Mouse (Mus musculus): ENCODE data around the gene Myo18a.

Myo18a gene

DNA sequence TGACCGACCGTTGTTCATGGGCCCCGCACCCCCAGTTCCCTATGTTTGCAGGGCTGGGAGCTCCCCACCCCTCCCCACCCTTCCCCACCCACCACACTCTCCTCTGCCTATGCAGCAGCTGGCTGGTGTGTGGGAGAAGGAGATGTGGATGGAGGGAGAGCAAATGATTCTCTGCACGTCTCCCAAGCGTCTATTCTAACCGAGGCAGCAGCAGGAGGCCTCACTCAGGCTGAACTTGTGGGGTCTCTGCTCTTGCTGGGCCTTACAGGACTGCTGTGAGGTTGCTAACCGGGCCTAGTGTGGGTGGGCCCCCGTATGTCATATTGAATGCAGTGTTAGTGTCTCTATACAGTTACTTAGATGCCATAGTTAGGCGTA, 37.4 kb downstream of the Myo18a start:
- DNase-seq = no peak

DNA sequence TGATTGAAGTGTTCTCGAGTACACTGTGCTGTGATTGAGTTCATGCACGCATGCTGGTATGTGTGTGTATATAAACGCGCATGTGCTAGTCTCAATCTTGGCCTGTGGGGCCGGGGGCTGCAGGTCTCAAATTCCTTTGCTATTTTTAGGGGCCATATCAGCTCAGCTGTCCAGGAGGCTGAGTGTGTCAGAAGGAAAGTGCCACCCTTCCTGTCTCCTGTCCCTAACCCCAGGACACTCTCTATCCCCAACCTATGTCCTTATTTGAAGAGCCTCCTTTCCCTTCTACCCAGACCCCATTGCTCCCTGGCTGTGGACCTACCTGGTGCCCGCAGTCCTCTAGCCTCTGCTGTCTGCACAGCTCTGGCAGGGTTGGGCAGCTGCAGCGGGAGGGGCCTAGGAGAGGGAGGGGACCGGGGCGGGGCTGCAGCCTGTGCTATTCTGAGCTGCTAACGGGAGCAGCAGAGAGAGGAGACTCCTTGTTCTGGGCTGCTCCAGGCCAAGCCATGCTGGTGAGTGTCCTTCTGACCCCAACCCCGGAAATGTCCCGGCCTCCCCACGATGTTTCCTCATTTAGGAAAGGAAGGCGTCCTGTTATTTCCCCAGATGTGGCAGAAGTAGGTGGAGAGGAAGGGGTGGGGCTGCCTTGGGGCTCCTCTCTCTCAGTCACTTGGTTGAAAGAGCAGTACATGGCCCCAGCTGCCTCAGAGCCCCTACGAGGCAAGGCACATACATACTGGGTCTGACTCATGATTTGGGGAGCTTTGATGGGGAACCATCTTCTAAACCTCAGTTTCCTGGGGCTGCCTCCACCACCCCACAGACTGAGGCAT, 38.0 kb downstream of the Myo18a start:
- DNase-seq = no peak

GRCm38 (mm10) chr11:77802341-77802865, 39.4 kb downstream of the Myo18a start:
- no peak for DNase-seq

DNA sequence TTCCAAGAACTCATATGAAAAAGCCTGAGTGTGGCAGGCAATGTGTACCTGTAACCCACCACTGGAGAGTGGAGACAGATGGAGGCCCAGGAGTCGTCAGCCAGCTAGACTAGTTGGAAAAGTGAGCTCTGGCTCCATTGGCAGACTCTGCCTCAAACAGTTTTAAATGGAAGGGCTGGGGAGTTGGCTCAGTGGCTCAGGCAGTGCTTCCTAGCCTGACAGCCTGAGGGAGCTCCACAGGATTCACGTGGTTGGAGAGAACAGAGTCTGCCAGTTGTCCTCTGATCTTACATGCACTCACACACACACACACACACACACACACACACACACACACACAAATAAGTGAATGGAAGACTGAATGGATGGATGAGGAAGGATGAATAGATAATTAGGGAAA, 43.2 kb downstream of the Myo18a start:
- DNase-seq = no peak

GRCm38 (mm10) chr11:77806855-77807254, 43.8 kb downstream of the Myo18a start:
- no peak for DNase-seq

DNA sequence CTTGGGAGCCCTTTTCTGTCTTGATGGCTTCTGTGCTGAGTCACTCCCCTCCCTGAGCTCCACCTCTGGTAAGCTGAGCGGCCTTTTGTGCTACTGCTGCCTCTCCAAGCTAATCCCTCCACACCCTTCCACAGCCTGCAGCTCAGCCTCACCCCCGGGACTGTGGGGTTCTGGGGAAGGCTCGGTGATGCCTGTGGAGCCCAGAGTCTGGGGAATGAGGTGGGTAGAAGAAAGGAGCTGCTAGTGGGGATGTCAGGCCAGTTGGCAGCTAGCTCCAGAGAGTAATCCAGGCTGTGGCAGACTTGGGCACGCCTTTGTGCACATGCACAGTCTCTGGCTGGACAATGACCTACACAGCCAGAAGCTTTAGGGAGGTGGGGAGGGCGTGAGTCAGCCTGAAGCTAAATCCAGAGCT, 45.0 kb downstream of the Myo18a start:
- no peak for DNase-seq

GRCm38 (mm10) chr11:77809215-77809614, 46.2 kb downstream of the Myo18a start:
- DNase-seq = no peak

DNA sequence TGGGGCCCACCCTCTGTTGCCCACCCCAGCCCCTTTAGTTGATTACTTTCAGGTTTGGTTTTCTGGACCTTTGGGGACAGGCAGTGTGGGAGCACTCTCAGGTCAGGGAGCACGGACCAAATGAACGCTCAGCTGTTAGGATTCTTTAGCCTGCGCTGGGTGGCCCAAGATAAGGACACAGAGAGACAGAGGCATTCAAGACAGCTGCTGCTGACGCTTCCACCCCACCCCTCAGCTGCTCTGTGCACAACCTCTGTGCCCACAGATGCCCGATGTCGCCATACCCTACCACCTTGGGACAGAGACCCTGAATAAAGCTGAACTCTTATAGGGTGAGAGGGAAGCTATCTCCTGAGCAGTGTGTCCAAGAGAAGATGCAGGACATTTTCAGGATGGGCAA, 47.0 kb downstream of the Myo18a start:
- DNase-seq = no peak

- DNase-seq = no peak
Measured at GRCm38 (mm10) chr11:77813969-77814368, 50.9 kb downstream of the Myo18a start.

GRCm38 (mm10) chr11:77816003-77816402, 53.0 kb downstream of the Myo18a start:
- DNase-seq = no peak

GRCm38 (mm10) chr11:77821648-77822047, 58.6 kb downstream of the Myo18a start:
- DNase-seq = peak; percentile 75

DNA sequence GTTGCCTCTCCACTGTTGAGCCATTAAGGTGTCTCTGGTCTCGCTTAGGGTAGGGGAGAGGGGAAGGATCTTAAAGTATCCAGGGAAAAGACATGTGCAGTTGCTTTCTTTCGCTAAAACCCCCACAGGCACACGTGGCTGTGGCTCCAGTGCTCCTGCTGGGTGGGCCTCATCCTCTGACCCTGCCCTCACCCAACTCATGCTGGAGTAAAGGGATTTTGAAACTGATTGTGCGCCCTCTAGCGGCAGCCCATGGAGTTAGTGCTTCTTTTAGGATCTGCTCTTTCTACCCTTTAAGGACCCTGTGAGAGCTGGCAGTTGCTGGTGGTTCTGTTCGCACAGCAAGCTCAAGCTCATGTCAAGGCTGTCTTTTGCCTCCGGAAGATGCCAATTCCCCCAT, 59.7 kb downstream of the Myo18a start:
- DNase-seq = no peak

DNA sequence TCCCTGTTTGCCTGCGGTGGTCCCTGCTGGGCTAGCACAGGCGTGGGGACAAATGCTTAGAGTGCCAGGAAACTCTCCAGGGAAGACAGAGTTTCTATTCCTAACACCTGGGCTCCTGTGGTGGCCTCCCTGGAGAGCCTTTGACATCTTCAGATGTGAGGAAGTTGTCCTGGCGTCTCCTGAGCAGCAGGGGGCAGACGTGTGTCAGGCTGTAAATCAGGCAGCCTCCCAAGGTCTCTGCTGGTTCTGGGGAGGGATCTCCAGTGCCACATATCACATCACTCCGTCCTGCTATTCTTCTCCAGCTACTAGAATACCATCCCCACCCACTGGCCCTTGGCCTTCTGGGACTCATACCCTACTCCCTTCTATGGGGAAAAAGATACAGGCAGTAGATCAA, 62.8 kb downstream of the Myo18a start:
- peak; percentile 79 for DNase-seq

- DNase-seq = no peak
Measured at GRCm38 (mm10) chr11:77826311-77826710, 63.3 kb downstream of the Myo18a start.

GRCm38 (mm10) chr11:77827241-77827995, 64.4 kb downstream of the Myo18a start:
- peak; percentile 83 for DNase-seq

- DNase-seq = no peak
Measured at GRCm38 (mm10) chr11:77828163-77828562, 65.1 kb downstream of the Myo18a start.

GRCm38 (mm10) chr11:77829043-77829841, 66.2 kb downstream of the Myo18a start:
- no peak for DNase-seq

DNA sequence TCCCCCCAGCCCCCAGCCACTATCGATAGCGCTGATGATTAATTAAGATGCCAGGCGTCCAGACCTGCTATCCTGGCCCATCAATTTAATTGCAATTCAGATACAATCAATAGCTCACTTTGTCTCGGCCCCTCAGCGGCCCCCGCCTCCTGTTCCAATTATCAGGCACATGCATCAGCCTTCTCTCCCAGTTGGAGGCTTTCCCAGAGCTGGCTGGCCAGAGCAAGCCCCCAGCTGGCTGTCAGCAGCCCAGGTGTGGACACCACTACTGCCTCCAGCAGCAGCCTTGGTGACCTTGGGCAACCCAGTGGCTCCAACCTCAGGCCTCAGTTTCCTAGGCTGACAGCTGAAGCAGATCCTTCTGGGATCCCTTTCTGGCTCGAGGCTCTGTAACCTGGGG, 67.8 kb downstream of the Myo18a start:
- DNase-seq = no peak

DNA sequence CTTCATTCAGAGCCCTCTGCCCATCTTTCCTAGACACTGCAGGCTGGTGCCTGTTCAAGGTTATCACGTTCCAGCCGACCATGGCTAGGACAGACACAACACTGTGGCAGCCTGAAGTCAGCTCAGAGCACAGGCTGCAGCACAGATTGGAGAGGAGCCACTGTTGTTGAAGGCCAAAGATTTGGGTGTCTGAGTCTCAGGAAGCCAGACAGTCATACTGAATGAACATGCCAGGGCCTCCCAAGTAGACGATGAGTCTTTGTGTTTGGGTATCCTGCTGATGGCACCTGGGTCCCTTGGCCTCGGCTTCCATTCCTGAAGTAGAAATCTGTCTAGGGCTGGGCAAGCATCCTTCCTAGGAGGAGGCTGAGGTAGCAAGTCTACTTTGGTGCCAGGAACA, 69.5 kb downstream of the Myo18a start:
- DNase-seq = no peak

- no peak for DNase-seq
Measured at GRCm38 (mm10) chr11:77835109-77835508, 72.1 kb downstream of the Myo18a start.

DNA sequence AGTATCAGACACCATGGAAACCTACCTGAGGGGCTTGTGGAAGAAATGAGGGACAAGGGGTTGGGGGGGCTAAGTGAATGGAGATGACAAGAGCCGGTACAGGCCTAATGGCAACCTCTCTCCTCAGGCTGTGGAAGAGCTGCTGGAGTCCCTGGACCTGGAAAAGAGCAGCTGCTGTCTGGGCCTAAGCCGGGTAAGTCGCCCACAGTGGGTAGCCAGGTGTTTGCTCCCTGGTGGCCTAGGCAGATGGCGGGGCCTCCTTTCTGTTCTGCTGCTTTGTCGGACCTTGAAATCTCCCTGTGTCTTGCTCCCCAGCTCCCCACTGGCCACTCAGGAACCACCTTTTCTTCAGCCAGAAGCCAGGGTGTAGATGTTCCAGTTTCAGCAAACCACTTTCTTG, 73.2 kb downstream of the Myo18a start:
- no peak for DNase-seq

- no peak for DNase-seq
Measured at GRCm38 (mm10) chr11:77836751-77837150, 73.7 kb downstream of the Myo18a start.

GRCm38 (mm10) chr11:77837856-77838255, 74.8 kb downstream of the Myo18a start:
- DNase-seq = no peak
